Mouse (Mus musculus): ENCODE measurements around the gene Arl13b. TPM values are rescaled to one million over a fixed set of nuclear protein-coding genes. Genes with fewer than 3 reads are reported as not detected.

Gene Arl13b
- total and polyA plus RNA-seq, 3 experiments, result 9.3 to 14.5 (median 10.9) TPM

DNA sequence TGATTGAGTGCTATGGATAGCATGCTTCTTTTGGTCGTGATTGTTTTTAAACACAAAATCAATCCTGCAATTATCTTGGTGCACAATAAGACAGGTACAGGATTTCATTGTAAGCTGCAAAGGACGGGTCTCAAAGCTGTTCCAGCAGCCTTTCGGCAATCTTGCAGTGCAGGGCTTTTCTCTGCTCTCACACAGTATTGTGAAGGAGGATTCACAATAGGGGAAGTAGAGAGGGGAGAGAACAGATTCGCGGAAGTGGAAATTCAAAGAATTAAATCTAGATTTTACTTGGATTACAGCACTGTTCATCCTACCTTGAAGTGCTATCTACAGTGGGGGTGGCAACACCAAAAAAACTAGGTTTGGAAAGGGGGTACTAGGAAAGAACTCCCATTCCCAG lies 33.0 kb downstream of the Arl13b start:
- H3K79me2 ChIP-seq (replicated peaks; ENCODE audit: control insufficient read depth, extremely low read depth, insufficient read depth, poor library complexity, severe bottlenecking), result no peaks in the 10 kb centered on the region
- no peak overlapping the region for H3K4me3 ChIP-seq (replicated peaks in 1 of 3; ENCODE audit: low read depth in 2 of 3, low read length in 2 of 3, poor library complexity in 1 of 3)
- H3K4me2 ChIP-seq (ENCODE audit: insufficient read depth, low read depth, poor library complexity, severe bottlenecking), result no peak overlapping the region
- TF ChIP-seq USF1 (IDR thresholded peaks at IDR 0.05; ENCODE audit: low read depth, low read length) (no peak), BHLHE40 (IDR thresholded peaks at IDR 0.05; ENCODE audit: low read depth, low read length) (no peak), JUN (IDR thresholded peaks at IDR 0.05; ENCODE audit: insufficient read depth, low read depth, low read length) (no peak), ZNF384 (IDR thresholded peaks at IDR 0.05; ENCODE audit: low read depth, low read length) (no peak), IRF4 (IDR thresholded peaks at IDR 0.05; ENCODE audit: low read depth, low read length) (no peak), SIN3A (IDR thresholded peaks at IDR 0.05; ENCODE audit: low read length) (no peak), TCF12 (IDR thresholded peaks at IDR 0.05; ENCODE audit: low read depth, low read length) (no peak)
- no peak overlapping the region for H3K9ac ChIP-seq (ENCODE audit: insufficient read depth, low read depth)
- H3K27ac ChIP-seq (ENCODE audit: insufficient read depth, low read depth), result no peak overlapping the region
- no peaks in the 10 kb centered on the region for H3K4me1 ChIP-seq (ENCODE audit: control insufficient read depth in 1 of 2, insufficient read depth in 2 of 2)
- in situ Hi-C loops (cut with MboI; ENCODE audit: low pct_ligation_motif_present, low pct_unique_long_range_greater_than_20kb, low sequenced_read_pairs) (no loop called here), dilution Hi-C loops (cut with MboI; ENCODE audit: extremely low pct_ligation_motif_present, extremely low pct_unique_long_range_greater_than_20kb, low sequenced_read_pairs) (no loop called here)
- no peak for DNase-seq (ENCODE audit: extremely low read depth)
- no peaks in the 10 kb centered on the region for H3K27me3 ChIP-seq (replicated peaks)
- peaks cover 0 to 8% of the 10 kb centered on the region in 2 experiments for H3K36me3 ChIP-seq (replicated peaks in 1 of 2; ENCODE audit: control insufficient read depth in 1 of 2, insufficient read depth in 1 of 2, low read length in 1 of 2)
- no peaks in the 10 kb centered on the region for H3K9me3 ChIP-seq (replicated peaks; ENCODE audit: low read length)

DNA sequence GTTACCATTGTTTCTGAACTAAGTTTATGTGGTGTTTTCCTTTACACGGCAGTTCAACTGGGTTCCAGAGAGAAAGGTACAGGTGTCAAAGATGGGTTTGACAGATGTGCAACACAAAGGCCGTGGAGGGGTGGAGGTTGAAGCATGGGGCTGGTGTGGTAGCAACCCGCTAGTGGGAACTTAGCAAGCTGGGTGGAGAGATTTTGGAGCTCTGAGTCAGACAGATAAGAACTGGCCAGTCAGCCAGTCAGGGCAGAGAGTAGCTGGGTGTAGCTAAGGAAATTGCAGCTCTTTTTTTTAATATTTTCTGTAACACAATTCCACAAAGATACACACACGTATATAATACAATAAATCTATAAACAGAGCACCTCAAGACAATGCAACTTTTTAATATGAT lies 36.0 kb downstream of the Arl13b start:
- H3K36me3 ChIP-seq (replicated peaks in 1 of 2; ENCODE audit: control insufficient read depth in 1 of 2, insufficient read depth in 1 of 2, low read length in 1 of 2), result peaks cover 0 to 18% of the 10 kb centered on the region in 2 experiments
- dilution Hi-C loops (cut with MboI; ENCODE audit: extremely low pct_ligation_motif_present, extremely low pct_unique_long_range_greater_than_20kb, low sequenced_read_pairs) (no loop called here), in situ Hi-C loops (cut with MboI; ENCODE audit: low pct_ligation_motif_present, low pct_unique_long_range_greater_than_20kb, low sequenced_read_pairs) (no loop called here)
- H3K27ac ChIP-seq (ENCODE audit: insufficient read depth, low read depth), result no peak overlapping the region
- no peak for DNase-seq (ENCODE audit: extremely low read depth)
- no peaks in the 10 kb centered on the region for H3K79me2 ChIP-seq (replicated peaks; ENCODE audit: control insufficient read depth, extremely low read depth, insufficient read depth, poor library complexity, severe bottlenecking)
- TF ChIP-seq MAFK (IDR thresholded peaks at IDR 0.05; ENCODE audit: insufficient replicate concordance, low read length) (no peak), ZC3H11A (IDR thresholded peaks at IDR 0.05; ENCODE audit: low read depth, low read length) (no peak), NELFE (IDR thresholded peaks at IDR 0.05; ENCODE audit: low read depth, low read length) (no peak), UBTF (IDR thresholded peaks at IDR 0.05; ENCODE audit: low read depth, low read length) (no peak), BHLHE40 (IDR thresholded peaks at IDR 0.05; ENCODE audit: low read depth, low read length) (no peak), MEF2A (IDR thresholded peaks at IDR 0.05; ENCODE audit: borderline replicate concordance, low read depth, low read length) (no peak), ZKSCAN1 (IDR thresholded peaks at IDR 0.05; ENCODE audit: borderline replicate concordance, low read depth, low read length) (no peak), USF1 (IDR thresholded peaks at IDR 0.05; ENCODE audit: low read depth, low read length) (no peak), PAX5 (IDR thresholded peaks at IDR 0.05; ENCODE audit: low read length) (no peak), SMC3 (IDR thresholded peaks at IDR 0.05; ENCODE audit: low read depth, low read length) (no peak), NRF1 (IDR thresholded peaks at IDR 0.05; ENCODE audit: low read depth, low read length) (no peak), RCOR1 (conservative IDR thresholded peaks at IDR 0.05; ENCODE audit: low read depth, low read length) (no peak), JUND (conservative IDR thresholded peaks at IDR 0.05; ENCODE audit: low read depth, low read length) (no peak), MAX (IDR thresholded peaks at IDR 0.05; ENCODE audit: low read length) (no peak), GABPA (IDR thresholded peaks at IDR 0.05; ENCODE audit: insufficient replicate concordance, low read depth, low read length) (no peak), POLR2A (IDR thresholded peaks at IDR 0.05; ENCODE audit: low read depth, low read length) (no peak), RAD21 (IDR thresholded peaks at IDR 0.05; ENCODE audit: low read depth, low read length) (no peak), TCF12 (IDR thresholded peaks at IDR 0.05; ENCODE audit: low read depth, low read length) (no peak)
- peaks cover 6 to 23% of the 10 kb centered on the region in 2 experiments for H3K4me1 ChIP-seq (ENCODE audit: control insufficient read depth in 1 of 2, insufficient read depth in 2 of 2)
- H3K4me2 ChIP-seq (ENCODE audit: insufficient read depth, low read depth, poor library complexity, severe bottlenecking), result no peak overlapping the region
- no peak overlapping the region for H3K9ac ChIP-seq (ENCODE audit: insufficient read depth, low read depth)
- no peak overlapping the region for H3K4me3 ChIP-seq (replicated peaks in 1 of 3; ENCODE audit: low read depth in 2 of 3, low read length in 2 of 3, poor library complexity in 1 of 3)
- H3K9me3 ChIP-seq (replicated peaks; ENCODE audit: low read length), result no peaks in the 10 kb centered on the region
- no peaks in the 10 kb centered on the region for H3K27me3 ChIP-seq (replicated peaks)

Data from CH12.LX (cell line).